Mouse (Mus musculus) gastrocnemius, postnatal 4 days (tissue): ENCODE data around the gene Rybp. TPM values are rescaled to one million over a fixed set of nuclear protein-coding genes. Genes with fewer than 3 reads are reported as not detected.

ENCODE experiments used
- DNase-seq, 2 experiments: peaks; one replicate each; pipeline ENCODE4 v3.0.0; 2021 to 2022; ENCODE audit warnings: low spot score in 2 of 2, mixed read lengths in 2 of 2
- long read RNA-seq, 2 experiments: library from polyadenylated mRNA; stranded (forward); transcript quantifications; one replicate each; pipeline ENCODE4 v2.0.0; 2021
- total RNA-seq, 2 experiments: library from RNA; stranded (reverse); gene quantifications; 2 replicates each; pipeline ENCODE4 v1.2.3; 2021

Rybp gene
- total RNA-seq: 10 to 100 TPM; 13.3 to 16.4 TPM
- long read RNA-seq, experiment 1, partial matches to known transcripts: 0 of 1 reads
- long read RNA-seq, experiment 1, other reads (novel, unspliced or antisense): 1 of 1 reads
- long read RNA-seq, experiment 2, partial matches to known transcripts: 3 of 6 reads
- long read RNA-seq, experiment 2, other reads (novel, unspliced or antisense): 3 of 6 reads

GRCm38 (mm10) chr6:100287334-100288015, at the start of gene Rybp:
Gene Rybp (minus strand): TSS chr6:100287485.
- peak; percentile 94 to 95 for DNase-seq

- peak in 1 of 2 experiments; percentile 42 for DNase-seq
Measured at GRCm38 (mm10) chr6:100336591-100337148, 49.4 kb upstream of the Rybp start.

GRCm38 (mm10) chr6:100335506-100336144, 48.3 kb upstream of the Rybp start:
- DNase-seq: no peak

- no peak for DNase-seq
Measured at GRCm38 (mm10) chr6:100333745-100334144, 46.5 kb upstream of the Rybp start.

GRCm38 (mm10) chr6:100332479-100332878, 45.2 kb upstream of the Rybp start:
- DNase-seq: no peak

- DNase-seq: no peak
Measured at GRCm38 (mm10) chr6:100331582-100331981, 44.3 kb upstream of the Rybp start.

GRCm38 (mm10) chr6:100331055-100331454, 43.8 kb upstream of the Rybp start:
- DNase-seq: no peak

GRCm38 (mm10) chr6:100329542-100329941, 42.3 kb upstream of the Rybp start:
- no peak for DNase-seq

- peak; percentile 43 to 78 for DNase-seq
Measured at GRCm38 (mm10) chr6:100327050-100327449, 39.8 kb upstream of the Rybp start.

- DNase-seq: no peak
Measured at GRCm38 (mm10) chr6:100323756-100324430, 36.6 kb upstream of the Rybp start.

- DNase-seq: no peak
Measured at GRCm38 (mm10) chr6:100322561-100322960, 35.3 kb upstream of the Rybp start.

- DNase-seq: no peak
Measured at GRCm38 (mm10) chr6:100322145-100322544, 34.9 kb upstream of the Rybp start.

- DNase-seq: no peak
Measured at GRCm38 (mm10) chr6:100314201-100314600, 26.9 kb upstream of the Rybp start.

GRCm38 (mm10) chr6:100311167-100311566, 23.9 kb upstream of the Rybp start:
- no peak for DNase-seq

GRCm38 (mm10) chr6:100304831-100305230, 17.5 kb upstream of the Rybp start:
- no peak for DNase-seq

- DNase-seq: peak in 1 of 2 experiments; percentile 32
Measured at GRCm38 (mm10) chr6:100301410-100302108, 14.3 kb upstream of the Rybp start.

GRCm38 (mm10) chr6:100300831-100301230, 13.5 kb upstream of the Rybp start:
- no peak for DNase-seq

GRCm38 (mm10) chr6:100298945-100299344, 11.7 kb upstream of the Rybp start:
- no peak for DNase-seq

- DNase-seq: no peak
Measured at GRCm38 (mm10) chr6:100297536-100297935, 10.3 kb upstream of the Rybp start.

- DNase-seq: no peak
Measured at GRCm38 (mm10) chr6:100292411-100292810, 5.1 kb upstream of the Rybp start.

GRCm38 (mm10) chr6:100289058-100289457, 1.8 kb upstream of the Rybp start:
- DNase-seq: no peak
